8 mouse cellular contexts compared by ENCODE assay signal in the genomic region with DNA sequence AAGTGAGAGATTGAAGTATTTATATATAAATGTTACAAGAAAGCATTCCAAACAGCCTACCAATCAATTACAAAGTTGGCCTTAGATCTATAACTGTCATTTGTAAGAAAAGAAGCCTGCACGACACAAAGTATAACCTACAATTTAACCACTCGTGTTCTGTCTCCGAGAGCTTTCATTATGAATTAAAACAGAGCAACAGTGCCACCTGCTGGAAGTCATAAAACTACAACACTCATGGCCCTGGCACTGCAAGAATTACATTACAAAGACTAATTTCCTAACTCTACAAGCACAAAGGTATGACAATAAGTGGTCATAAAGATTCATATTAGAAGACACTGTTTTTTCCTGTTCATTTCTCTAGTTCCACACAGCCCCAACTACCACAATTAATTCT. TPM values are rescaled to one million over a fixed set of nuclear protein-coding genes. Genes with fewer than 3 reads are reported as not detected.
DNase-seq lines count a peak whose midpoint lies in the region; ATAC-seq and TF ChIP-seq lines count a peak whose summit lies in the region.
"Had no signal": no experiment of that assay in that cellular context is flagged by ENCODE, and none has a peak within 500 bp of the region (broad histone marks: within the 10 kb centered on the region; RNA-seq: fewer than 3 reads in every experiment).

No protein-coding gene starts in this region.

- TF ChIP-seq CTCF in liver, adult 2 months (IDR thresholded peaks at IDR 0.05; ENCODE audit: low read depth, low read length): no peak

- H3K36me3 ChIP-seq in liver, adult 2 months (ENCODE audit: control insufficient read depth, insufficient read depth, low read length): peaks cover 41% of the 10 kb centered on the region
- peaks cover 89% of the 10 kb centered on the region for H3K36me3 ChIP-seq in liver, embryonic 12.5 days
- peaks cover 30% of the 10 kb centered on the region for H3K36me3 ChIP-seq in myocyte (ENCODE audit: control insufficient read depth, insufficient read depth)

- no peak overlapping the region for H3K4me3 ChIP-seq in liver, adult 2 months (ENCODE audit: insufficient read depth, low read depth, low read length)
- no peak overlapping the region for H3K4me3 ChIP-seq in liver, embryonic 12.5 days
- H3K4me3 ChIP-seq in myocyte: no peak overlapping the region
- H3K4me3 ChIP-seq: heart, embryonic 13.5 days had no signal

- peak; percentile 57 for DNase-seq in liver, adult 2 months (ENCODE audit: extremely low read depth, low read depth, low spot score)
- peak; percentile 71 for DNase-seq in R1 (ENCODE audit: low read depth, low spot score)
- peak; percentile 62 for DNase-seq in heart, postnatal 4 days
- DNase-seq in layer of hippocampus, postnatal 14 days (ENCODE audit: low spot score in 2 of 2): peak; percentile 33 to 80

- H3K4me2 ChIP-seq in liver, embryonic 12.5 days: no peak overlapping the region
- peak overlapping the region; percentile 24 for H3K4me2 ChIP-seq in myocyte (ENCODE audit: low read depth)
- H3K4me2 ChIP-seq: heart, embryonic 13.5 days had no signal

- no peak for TF ChIP-seq POLR2A in liver, adult 2 months (IDR thresholded peaks at IDR 0.05; ENCODE audit: extremely low read depth, insufficient read depth, low read length)
- no peak for TF ChIP-seq POLR2A in myocyte (IDR thresholded peaks at IDR 0.05; ENCODE audit: insufficient read length, low read depth)

- H3K27me3 ChIP-seq in liver, adult 2 months (ENCODE audit: control insufficient read depth, insufficient read depth, low read length): no peaks in the 10 kb centered on the region
- no peaks in the 10 kb centered on the region for H3K27me3 ChIP-seq in liver, embryonic 12.5 days (replicated peaks)
- H3K27me3 ChIP-seq in myocyte (ENCODE audit: control insufficient read depth, insufficient read depth, insufficient read length): no peaks in the 10 kb centered on the region
- H3K27me3 ChIP-seq: heart, embryonic 13.5 days had no signal

- no peak for ATAC-seq in liver, embryonic 12.5 days
- peak; percentile 85 for ATAC-seq in common myeloid progenitor, adult 5-6 weeks (replicated peaks; ENCODE audit: low read depth, poor library complexity, severe bottlenecking)

- H3K4me1 ChIP-seq in liver, adult 2 months (ENCODE audit: control insufficient read depth, insufficient read depth, low read length): peaks cover 14% of the 10 kb centered on the region
- no peaks in the 10 kb centered on the region for H3K4me1 ChIP-seq in liver, embryonic 12.5 days

- H3K9me3 ChIP-seq in liver, embryonic 12.5 days (replicated peaks): no peaks in the 10 kb centered on the region
- H3K9me3 ChIP-seq: heart, embryonic 13.5 days had no signal

- 6% methylated on average over 3 of the region's 3 CpGs for WGBS in liver, adult 2 months
- 24% methylated on average over 3 of the region's 3 CpGs for WGBS in liver, embryonic 12.5 days (ENCODE audit: insufficient replicate concordance)

- no peak overlapping the region for H3ac ChIP-seq in myocyte (ENCODE audit: control insufficient read depth, insufficient read length)

- no peak overlapping the region for H3K27ac ChIP-seq in liver, adult 2 months (replicated peaks; ENCODE audit: insufficient read depth, low read depth, low read length)
- no peak overlapping the region for H3K27ac ChIP-seq in liver, embryonic 12.5 days
- H3K27ac ChIP-seq: heart, embryonic 13.5 days had no signal

- H3K79me2 ChIP-seq in liver, adult 2 months (ENCODE audit: control insufficient read depth, insufficient read depth, low read length): peaks cover 2% of the 10 kb centered on the region; the same call in 1 of the 2 replicates
- H3K79me2 ChIP-seq in myocyte (ENCODE audit: control insufficient read depth, insufficient read depth): peaks cover 38% of the 10 kb centered on the region

- H3K9ac ChIP-seq in liver, adult 2 months (ENCODE audit: low read depth, low read length): no peak overlapping the region
- no peak overlapping the region for H3K9ac ChIP-seq in liver, embryonic 12.5 days
- H3K9ac ChIP-seq: heart, embryonic 13.5 days had no signal

TF ChIP-seq in myocyte, 11 proteins besides CTCF, POLR2A, EP300 and RAD21:
- no peak for TF ChIP-seq CEBPB (IDR thresholded peaks at IDR 0.05; ENCODE audit: insufficient read depth, poor library complexity, severe bottlenecking)
- no peak for TF ChIP-seq TCF3 (IDR thresholded peaks at IDR 0.05; ENCODE audit: insufficient read length, low read depth)
- no peak for TF ChIP-seq USF1 (IDR thresholded peaks at IDR 0.05; ENCODE audit: low read depth)
- no peak for TF ChIP-seq POLR2AphosphoS2 (IDR thresholded peaks at IDR 0.05; ENCODE audit: insufficient read length, low read depth)
- no peak for TF ChIP-seq SRF (IDR thresholded peaks at IDR 0.05; ENCODE audit: control insufficient read depth, insufficient read length, low read depth)
- TF ChIP-seq MYOD1 (IDR thresholded peaks at IDR 0.05; ENCODE audit: control insufficient read depth in 1 of 3, insufficient read length in 2 of 3, low read depth in 2 of 3): no peak
- no peak for TF ChIP-seq TCF12 (IDR thresholded peaks at IDR 0.05; ENCODE audit: insufficient read depth, poor library complexity, severe bottlenecking)
- TF ChIP-seq E2F4 (IDR thresholded peaks at IDR 0.05; ENCODE audit: insufficient read depth): no peak
- no peak for TF ChIP-seq MYOG (IDR thresholded peaks at IDR 0.05; ENCODE audit: control insufficient read depth in 1 of 3, insufficient read depth in 1 of 3, insufficient read length in 2 of 3, low read depth in 2 of 3)
- TF ChIP-seq MAX (IDR thresholded peaks at IDR 0.05; ENCODE audit: low read depth): no peak
- TF ChIP-seq REST (IDR thresholded peaks at IDR 0.05; ENCODE audit: insufficient read depth, insufficient read length): no peak

RNA-seq across cellular contexts. Expression of gene Cdc5l, which starts 30.3 kb away (rescaled TPM):
- 14.8 and 15.5 TPM in 2 replicates for total RNA-seq in liver, adult 2 months (2014; rRNA removed)
- polyA plus RNA-seq in liver, adult 2 months (2012; rRNA removed): 2.6 and 3.5 TPM in 2 replicates
- 39.3 and 40.2 TPM in 2 replicates for polyA plus RNA-seq in liver, embryonic 12.5 days (2016; fragmentation: Nextera tagmentation; extraction: Ambion mirVana)
- total RNA-seq in common myeloid progenitor, adult 5-6 weeks (2017): 128 and 141 TPM in 2 replicates
- total RNA-seq in heart, postnatal 4 days (2021): 10 to 100 TPM; 52.4 to 54.4 TPM
- total RNA-seq in layer of hippocampus, postnatal 14 days (2021): 10 to 100 TPM; 47.0 to 50.2 TPM
- 26.8 TPM for polyA plus RNA-seq in myocyte (2012; fragmentation: generic; extraction: Trizol)
